Mouse (Mus musculus) intestine, embryonic 16.5 days (tissue): ENCODE data around the gene Nmrk2. TPM values are rescaled to one million over a fixed set of nuclear protein-coding genes. Genes with fewer than 3 reads are reported as not detected.
A peak's percentile ranks its signal among the peaks of the same experiment; 100 is the strongest.
"Not testable (repeated sequence)": the region's sequence is repeated elsewhere in the genome, so short reads cannot be mapped to it uniquely, and the experiment has no call there.

Source experiments
- ATAC-seq: fragments of 200-750 bp; cut with Nextera tagmentation; 2 replicates; pipeline ENCODE4 v1.8.0; 2017; ENCODE audit warnings: moderate TSS enrichment, moderate library complexity
- H3K27ac ChIP-seq: fragments of 300-500 bp; sonication (generic); 2 replicates; pipeline ENCODE4 v1.5.1; 2014; ENCODE audit warnings: mild to moderate bottlenecking, low read length
- H3K27me3 ChIP-seq: fragments of 300-500 bp; sonication (generic); replicated peaks from 2 replicates; pipeline ENCODE4 v1.6.1; 2014; ENCODE audit warnings: low read length, control low read depth, mixed read lengths; ENCODE audit not compliant: control insufficient read depth, insufficient read depth
- H3K36me3 ChIP-seq: fragments of 300-500 bp; sonication (generic); 2 replicates; pipeline ENCODE4 v1.6.1; 2014; ENCODE audit warnings: low read length, control low read depth; ENCODE audit not compliant: control insufficient read depth, insufficient read depth
- H3K4me1 ChIP-seq: fragments of 300-500 bp; sonication (generic); 2 replicates; pipeline ENCODE4 v1.6.1; 2014; ENCODE audit warnings: low read length, control low read depth, mixed read lengths; ENCODE audit not compliant: control insufficient read depth, insufficient read depth
- H3K4me2 ChIP-seq: fragments of 300-500 bp; sonication (generic); 2 replicates; pipeline ENCODE4 v1.6.1; 2014; ENCODE audit warnings: low read depth, low read length, control low read depth
- H3K4me3 ChIP-seq: fragments of 300-500 bp; sonication (generic); 2 replicates; pipeline ENCODE4 v1.5.1; 2014; ENCODE audit warnings: mild to moderate bottlenecking, low read length
- H3K9ac ChIP-seq: fragments of 300-500 bp; sonication (generic); 2 replicates; pipeline ENCODE4 v1.6.1; 2014; ENCODE audit warnings: low read depth, low read length
- H3K9me3 ChIP-seq: fragments of 300-500 bp; sonication (generic); 2 replicates; pipeline ENCODE4 v1.6.1; 2016; ENCODE audit warnings: low read length, control low read depth; ENCODE audit not compliant: control insufficient read depth
- WGBS: fragments of 180-500 bp; shearing (Covaris S2); extraction: QIAGEN DNeasy Blood & Tissue Kit; methylation state at CpG from one replicate; pipeline ENCODE4 v1.1.7; 2014; 5-methylcytosine and 5-hydroxymethylcytosine counted together
- polyA plus RNA-seq: library from polyadenylated mRNA; unstranded; fragments of >200 nt; fragmentation: Nextera tagmentation; extraction: Ambion mirVana; gene quantifications from 2 replicates; pipeline ENCODE4 v1.2.1, GENCODE M21; 2015

The Nmrk2 gene
- polyA plus RNA-seq, 1 experiment from 2014 or later: not detected

GRCm38 (mm10) chr10:81181860-81182259 is 20.0 kb downstream of the Nmrk2 start:
- Histone ChIP-seq H3K36me3 (peaks cover 46% of the 10 kb centered on the region), H3K4me1 (peaks cover 48% of the 10 kb centered on the region)
- not testable (repeated sequence) for ATAC-seq, H3K4me2 ChIP-seq, H3K9me3 ChIP-seq, H3K9ac ChIP-seq, H3K27ac ChIP-seq, H3K4me3 ChIP-seq, H3K27me3 ChIP-seq
- 80% methylated on average over 12 of the region's 12 CpGs for WGBS

- Histone ChIP-seq H3K4me2 (no peak overlapping the region), H3K4me1 (peaks cover 48% of the 10 kb centered on the region), H3K9ac (no peak overlapping the region), H3K4me3 (no peak overlapping the region), H3K27me3 (no peaks in the 10 kb centered on the region), H3K9me3 (no peaks in the 10 kb centered on the region), H3K27ac (no peak overlapping the region), H3K36me3 (peaks cover 46% of the 10 kb centered on the region)
- WGBS: 91% methylated on average over 13 of the region's 13 CpGs
- ATAC-seq: no peak
Observed at GRCm38 (mm10) chr10:81180946-81181345, 20.9 kb downstream of the Nmrk2 start.

GRCm38 (mm10) chr10:81179451-81180342 is 22.2 kb downstream of the Nmrk2 start:
- Histone ChIP-seq H3K4me1 (peaks cover 52% of the 10 kb centered on the region), H3K36me3 (peaks cover 43% of the 10 kb centered on the region)

GRCm38 (mm10) chr10:81178927-81179326 is 22.9 kb downstream of the Nmrk2 start:
- Histone ChIP-seq H3K36me3 (peaks cover 43% of the 10 kb centered on the region), H3K4me2 (no peak overlapping the region), H3K4me1 (peaks cover 51% of the 10 kb centered on the region), H3K9me3 (no peaks in the 10 kb centered on the region), H3K9ac (0 out of 2 replicates have a peak overlapping the region, but pooled peaks have one; percentile 40), H3K4me3 (peak overlapping the region; percentile 9; the same call in 1 of the 2 replicates), H3K27ac (no peak overlapping the region), H3K27me3 (no peaks in the 10 kb centered on the region)
- WGBS: 92% methylated on average over 11 of the region's 11 CpGs
- ATAC-seq: no peak

More at GRCm38 (mm10) chr10:81179451-81180342, 22.2 kb downstream of the Nmrk2 start:
- Histone ChIP-seq H3K9ac (0 out of 2 replicates have a peak overlapping the region, but pooled peaks have one; percentile 40), H3K4me3 (no peak overlapping the region), H3K27ac (no peak overlapping the region), H3K27me3 (no peaks in the 10 kb centered on the region), H3K4me2 (no peak overlapping the region), H3K9me3 (no peaks in the 10 kb centered on the region)
- 87% methylated on average over 32 of the region's 32 CpGs for WGBS
- no peak for ATAC-seq

GRCm38 (mm10) chr10:81177958-81178712 is 23.7 kb downstream of the Nmrk2 start:
- Histone ChIP-seq H3K4me3 (peak overlapping the region; percentile 70), H3K9ac (peak overlapping the region; percentile 89), H3K9me3 (no peaks in the 10 kb centered on the region), H3K4me1 (peaks cover 52% of the 10 kb centered on the region), H3K27me3 (no peaks in the 10 kb centered on the region), H3K36me3 (peaks cover 43% of the 10 kb centered on the region), H3K27ac (peak overlapping the region; percentile 77), H3K4me2 (peak overlapping the region; percentile 92)
- ATAC-seq: no peak
- 57% methylated on average over 14 of the region's 14 CpGs for WGBS

GRCm38 (mm10) chr10:81177491-81177925 is 24.3 kb downstream of the Nmrk2 start:
- 8% methylated on average over 16 of the region's 16 CpGs for WGBS
- peak overlapping the region; percentile 92 for H3K4me2 ChIP-seq
- H3K4me1 ChIP-seq: peaks cover 52% of the 10 kb centered on the region
- no peaks in the 10 kb centered on the region for H3K27me3 ChIP-seq
- peak overlapping the region; percentile 77 for H3K27ac ChIP-seq
- peak overlapping the region; percentile 89 for H3K9ac ChIP-seq
- H3K36me3 ChIP-seq: peaks cover 43% of the 10 kb centered on the region
- peak overlapping the region; percentile 70 for H3K4me3 ChIP-seq
- no peaks in the 10 kb centered on the region for H3K9me3 ChIP-seq
- ATAC-seq: no peak

- peak; percentile 81 for ATAC-seq
- no peaks in the 10 kb centered on the region for H3K27me3 ChIP-seq
- H3K9me3 ChIP-seq: no peaks in the 10 kb centered on the region
- peak within 1 kb of the TSS; percentile 77 for H3K27ac ChIP-seq
- H3K4me1 ChIP-seq: peaks cover 50% of the 10 kb centered on the region
- peaks cover 40% of the 10 kb centered on the region for H3K36me3 ChIP-seq
- H3K4me3 ChIP-seq: peak within 1 kb of the TSS; percentile 70
- H3K9ac ChIP-seq: peak within 1 kb of the TSS; percentile 89
- under 1% methylated on average over 77 of the region's 77 CpGs for WGBS
- H3K4me2 ChIP-seq: peak within 1 kb of the TSS; percentile 92
Observed at GRCm38 (mm10) chr10:81176466-81177271, 25.2 kb downstream of the Nmrk2 start, which contains the start of gene Eef2. Gene Eef2, plus strand, starts transcription at chr10:81176631.

GRCm38 (mm10) chr10:81175936-81176465 is 25.9 kb downstream of the Nmrk2 start:
- 3% methylated on average over 13 of the region's 13 CpGs for WGBS
- H3K9ac ChIP-seq: peak overlapping the region; percentile 59
- peaks cover 33% of the 10 kb centered on the region for H3K36me3 ChIP-seq
- H3K4me2 ChIP-seq: peak overlapping the region; percentile 40
- peak overlapping the region; percentile 70 for H3K4me3 ChIP-seq
- peak overlapping the region; percentile 66 for H3K27ac ChIP-seq
- H3K9me3 ChIP-seq: no peaks in the 10 kb centered on the region
- H3K27me3 ChIP-seq: no peaks in the 10 kb centered on the region
- H3K4me1 ChIP-seq: peaks cover 45% of the 10 kb centered on the region
- ATAC-seq: peak; percentile 34
